Mouse (Mus musculus): ENCODE measurements around the gene Pax6.

Gene Pax6

DNA sequence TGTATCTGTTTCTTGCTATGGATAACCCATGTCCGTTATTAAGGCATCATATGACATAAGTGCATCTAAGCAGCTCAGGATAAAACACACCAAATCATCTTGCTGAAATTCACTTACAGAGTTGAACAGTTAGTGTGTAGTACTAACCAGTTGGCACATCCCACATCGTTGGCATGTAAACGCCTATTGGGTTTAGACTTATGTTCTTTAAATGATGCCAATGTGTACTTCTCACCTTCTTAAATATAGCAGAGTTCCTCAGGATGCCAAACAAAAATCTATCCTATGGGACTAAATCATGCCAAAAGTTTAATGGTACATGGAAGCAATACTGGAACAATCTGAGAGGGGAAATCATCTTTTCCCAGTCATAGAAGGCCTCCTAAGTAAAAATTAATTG lies 62.0 kb downstream of the Pax6 start:
- DNase-seq (ENCODE audit: low read depth, low spot score), result no peak

DNA sequence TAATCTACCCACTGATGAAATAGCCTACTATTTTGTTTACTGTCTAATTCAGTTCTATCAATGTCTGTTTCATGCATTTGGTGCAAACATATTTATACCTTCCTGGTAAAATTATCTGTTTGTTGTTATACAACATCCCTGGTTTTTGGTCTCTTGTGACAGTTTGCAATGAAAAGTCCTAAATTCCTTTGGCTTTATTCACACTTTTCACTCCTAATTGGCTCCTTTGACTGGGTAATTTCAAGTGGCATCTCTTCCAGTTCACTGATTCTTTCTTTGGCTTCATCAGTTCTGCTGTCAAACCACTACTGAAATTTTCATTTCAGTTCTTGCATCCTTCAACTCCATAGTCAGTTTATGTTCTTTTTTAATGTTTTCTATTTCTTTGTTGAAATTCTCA lies 67.5 kb downstream of the Pax6 start:
- DNase-seq (ENCODE audit: low read depth, low spot score), result no peak

DNA sequence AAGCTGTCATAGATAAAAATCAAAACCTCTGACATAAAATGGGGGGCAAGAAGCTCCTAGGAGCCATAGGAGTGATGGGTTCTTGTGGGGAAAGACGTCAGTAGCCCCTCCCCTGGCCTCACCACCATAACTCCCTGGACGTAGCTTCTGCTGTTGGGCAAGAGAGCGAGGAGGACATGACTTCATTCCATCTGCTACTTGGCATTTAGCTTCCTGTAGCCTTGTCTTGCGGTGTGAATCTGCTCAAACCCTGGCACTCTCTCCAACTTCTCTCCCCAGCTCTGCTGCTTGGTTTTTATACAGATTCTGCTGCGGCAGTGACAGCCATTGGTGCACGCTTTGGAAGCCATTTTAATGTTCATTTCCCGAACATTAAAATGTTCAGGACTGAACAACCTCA lies 78.2 kb downstream of the Pax6 start:
- DNase-seq (ENCODE audit: low read depth, low spot score), result no peak
